Mouse (Mus musculus) gastrocnemius, adult 8-10 months (tissue): ENCODE data around the gene Egln1. TPM values are rescaled to one million over a fixed set of nuclear protein-coding genes. Genes with fewer than 3 reads are reported as not detected.

Experiments used
- DNase-seq, 2 experiments: peaks; one replicate each; pipeline ENCODE4 v3.0.0; 2022; ENCODE audit warnings: low spot score in 2 of 2
- total RNA-seq, 4 experiments: library from RNA; stranded (reverse); gene quantifications; 2 replicates each; pipeline ENCODE4 v1.2.4; 2022

Egln1 gene
- total RNA-seq, 4 experiments from 2014 or later, result 170 to 209 (median 181) TPM

DNA sequence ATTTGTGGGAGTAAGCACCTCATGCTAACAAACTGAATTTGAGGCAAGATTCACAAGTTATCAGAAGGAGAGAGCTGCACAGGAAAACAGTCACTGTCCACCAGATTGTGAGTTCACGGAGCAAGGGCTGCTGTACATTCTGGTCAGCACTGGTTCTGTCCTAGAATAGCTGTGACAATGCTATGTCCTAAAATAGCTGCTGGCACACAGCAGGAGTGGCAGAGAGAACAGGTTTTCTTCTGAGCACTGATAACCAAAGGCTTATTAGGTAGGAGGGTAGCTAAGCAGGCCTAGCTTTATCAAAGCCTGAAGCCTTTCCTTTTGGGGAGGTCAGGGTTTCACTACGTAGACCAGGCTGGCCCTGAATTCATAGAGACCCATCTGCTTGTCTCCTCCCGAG lies 88.9 kb downstream of the Egln1 start:
- DNase-seq, result no peak

GRCm38 (mm10) chr8:124859466-124859865 lies 89.7 kb downstream of the Egln1 start:
- DNase-seq, result no peak

Other genes starting within 250 kb of the Egln1 start
- gene Ttc13, start 227.3 kb downstream of the Egln1 start, total RNA-seq, result 10 to 100 TPM; 14.1 to 20.5 (median 18.3) TPM
- 1 to 10 TPM; 1.5 to 4.5 (median 3.5) TPM for gene Arv1, start 227.2 kb downstream of the Egln1 start, total RNA-seq
- gene Fam89a, start 197.5 kb downstream of the Egln1 start, total RNA-seq, result under 1 TPM in 3 of 4 experiments, not detected in 1; 0.31 to 0.51 (median 0.36) TPM
- under 1 TPM in 2 of 4 experiments, not detected in 2; 0.19 to 0.36 TPM for gene Trim67, start 156.2 kb downstream of the Egln1 start, total RNA-seq
- 100 to 1,000 TPM; 145 to 180 (median 156) TPM for gene Gnpat, start 86.3 kb downstream of the Egln1 start, total RNA-seq
- gene 2810004N23Rik, start 86.2 kb downstream of the Egln1 start, total RNA-seq, result 10 to 100 TPM; 31.8 to 34.8 (median 33.5) TPM
- gene Exoc8, start 51.6 kb downstream of the Egln1 start, total RNA-seq, result 1 to 10 TPM; 7.8 to 8.1 (median 7.9) TPM
- gene Sprtn, start 51.4 kb downstream of the Egln1 start, total RNA-seq, result 1 to 10 TPM; 6.1 to 7.3 (median 6.5) TPM
- gene Tsnax, start 63.7 kb upstream of the Egln1 start, total RNA-seq, result 10 to 100 TPM; 82.7 to 94.0 (median 89.4) TPM
- gene Disc1, start 104.9 kb upstream of the Egln1 start, total RNA-seq, result 1 to 10 TPM in 3 of 4 experiments, under 1 TPM in 1; 0.73 to 1.3 (median 1.2) TPM